Mouse (Mus musculus): ENCODE measurements around the gene 9230102O04Rik. TPM values are rescaled to one million over a fixed set of nuclear protein-coding genes. Genes with fewer than 3 reads are reported as not detected.

The 9230102O04Rik gene
- total RNA-seq, 2 experiments from 2014 or later: not detected

- no peak for DNase-seq
Observed at GRCm38 (mm10) chr2:9871798-9872197, 17.5 kb downstream of the 9230102O04Rik start.

DNA sequence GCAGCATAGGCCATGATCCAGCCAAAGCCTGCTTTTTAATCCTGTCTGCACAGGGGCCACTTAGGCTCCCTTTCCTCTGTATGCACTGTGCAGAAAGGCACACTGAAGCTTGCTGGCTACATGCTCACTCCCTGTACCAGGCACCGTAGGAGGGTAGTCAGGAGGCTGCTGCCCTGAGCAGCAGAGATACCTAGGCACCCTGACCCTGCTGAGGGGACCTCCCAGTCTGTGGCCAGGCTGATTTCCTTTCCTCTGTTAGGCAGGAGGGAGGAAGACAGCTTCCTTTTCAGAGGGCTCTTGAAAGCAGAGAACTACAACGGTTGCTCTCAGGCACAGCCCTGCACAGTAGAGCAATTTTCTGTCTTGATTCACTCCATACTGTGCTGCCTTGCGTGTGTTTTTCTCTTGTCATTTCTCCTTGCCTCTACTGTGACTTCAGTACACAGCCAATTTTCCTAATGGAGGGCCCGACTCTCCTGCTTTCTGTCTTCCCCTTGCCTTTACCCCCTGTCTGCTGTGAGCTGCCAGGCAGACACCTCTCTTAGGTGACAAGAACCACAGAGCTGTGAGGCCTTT lies 18.1 kb downstream of the 9230102O04Rik start:
- DNase-seq: no peak

DNA sequence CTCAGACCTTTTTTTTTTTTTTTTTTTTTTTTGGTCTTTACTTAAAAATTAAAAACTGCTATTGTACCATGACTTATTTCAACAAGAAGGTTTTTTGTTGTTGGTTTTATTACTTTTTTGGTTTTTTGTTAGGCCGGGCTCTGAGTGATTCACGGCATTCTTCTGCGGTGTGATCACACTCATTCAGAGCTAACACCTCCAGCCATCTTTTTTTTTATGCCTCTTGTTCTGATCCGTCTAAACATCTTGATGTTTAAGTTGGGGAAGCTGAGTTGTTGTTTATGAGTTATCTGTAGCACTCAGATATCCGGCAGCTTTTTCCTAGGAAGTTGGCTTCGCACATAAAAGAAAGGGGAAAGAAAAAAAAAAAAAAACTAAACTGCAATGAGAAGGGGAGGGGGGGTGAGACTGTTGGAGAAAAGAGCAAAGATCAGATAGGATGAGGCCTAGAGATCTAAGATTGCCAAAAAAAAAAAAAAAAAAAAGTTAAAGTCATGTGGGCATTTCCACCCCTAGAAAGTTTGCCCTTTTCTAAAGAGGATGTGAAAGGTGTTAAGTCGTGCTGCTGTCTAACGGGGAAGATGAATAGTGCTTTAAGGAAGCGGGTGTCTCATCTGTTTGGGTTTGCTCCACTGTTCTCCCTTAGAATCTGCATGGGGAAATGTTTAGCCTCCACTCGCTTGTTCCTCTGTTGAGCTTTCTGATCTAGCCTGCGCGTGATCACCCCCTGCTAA lies 22.1 kb downstream of the 9230102O04Rik start:
- DNase-seq: no peak

DNA sequence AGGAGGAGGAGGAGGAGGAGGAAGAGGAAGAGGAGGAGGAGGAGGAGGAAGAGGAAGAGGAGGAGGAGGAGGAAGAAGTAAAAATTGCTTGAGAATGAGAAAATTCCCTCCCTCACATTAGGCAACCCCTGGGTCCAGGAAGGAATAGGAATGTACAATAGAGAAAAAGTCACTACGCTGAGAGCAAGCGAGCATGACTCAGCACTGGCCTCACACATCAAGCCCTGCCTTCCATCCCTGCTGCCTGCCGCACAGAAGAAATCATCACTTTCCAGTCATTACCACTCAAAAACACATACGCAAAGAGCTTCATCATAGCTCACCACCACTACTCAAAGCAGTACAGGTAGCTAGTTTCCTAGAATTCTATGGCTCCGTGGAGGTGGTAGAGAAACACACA lies 28.6 kb downstream of the 9230102O04Rik start:
- DNase-seq: no peak

- DNase-seq: no peak
Observed at GRCm38 (mm10) chr2:9855861-9856260, 33.5 kb downstream of the 9230102O04Rik start.

DNA sequence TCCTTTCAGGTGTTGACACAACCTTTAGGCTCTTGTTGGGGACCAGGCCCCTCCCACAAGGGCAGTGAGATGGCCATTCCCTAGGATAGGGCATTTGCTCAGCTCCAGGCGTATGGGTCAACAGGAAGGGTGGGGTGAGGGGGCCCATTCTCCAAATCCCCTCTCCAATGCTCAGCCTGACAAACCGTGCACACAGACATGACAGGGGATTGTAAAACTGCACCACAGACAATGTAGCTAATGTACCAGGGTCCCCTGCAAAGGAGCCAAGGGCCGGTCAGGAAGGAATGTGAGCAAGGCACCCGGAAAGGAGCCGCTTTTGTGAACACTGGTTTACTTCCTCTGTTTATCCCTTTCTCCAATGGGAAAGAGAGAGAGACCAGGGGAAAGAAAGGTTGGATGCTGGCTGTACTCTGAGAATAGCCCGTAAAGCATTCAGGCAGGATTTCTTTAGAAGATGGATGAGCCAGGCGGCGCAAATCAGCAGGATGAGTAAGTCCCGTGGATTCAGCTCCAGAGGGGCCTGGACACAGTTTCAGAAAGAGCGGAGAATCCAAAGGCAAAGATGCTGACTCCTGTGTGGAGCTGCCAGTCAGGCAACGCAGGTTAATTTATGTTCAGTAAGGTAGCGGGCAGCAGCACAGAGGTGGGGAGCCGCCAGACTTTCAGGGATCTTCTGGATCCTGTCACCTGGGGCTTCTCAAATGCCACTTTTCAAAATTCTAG lies 36.3 kb downstream of the 9230102O04Rik start:
- DNase-seq: no peak

DNA sequence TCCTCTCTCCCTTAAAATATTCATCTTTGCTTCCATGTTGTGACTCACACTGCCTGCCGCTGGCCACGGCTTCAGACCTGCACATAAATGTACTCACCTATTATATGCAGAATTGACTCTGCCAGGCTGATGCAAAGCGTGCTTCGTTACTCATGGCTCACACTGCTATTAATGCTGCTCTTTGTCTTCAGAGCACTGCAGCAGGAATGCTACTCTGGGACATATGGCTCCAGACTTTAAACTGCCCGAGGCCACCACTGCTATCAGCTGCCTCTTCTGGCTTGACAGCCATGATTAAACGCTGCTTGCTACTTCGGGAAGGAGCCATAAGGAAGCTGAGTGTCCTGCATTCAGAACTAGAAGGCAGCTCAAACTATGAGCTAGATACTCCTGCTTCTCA lies 54.1 kb downstream of the 9230102O04Rik start:
- DNase-seq: no peak

GRCm38 (mm10) chr2:9833712-9834111 lies 55.6 kb downstream of the 9230102O04Rik start:
- no peak for DNase-seq

Other genes starting within 250 kb of the 9230102O04Rik start
- gene 4930412O13Rik, start 8.3 kb downstream of the 9230102O04Rik start, total RNA-seq (2021): not detected
- gene Gata3, start 494 bp upstream of the 9230102O04Rik start, total RNA-seq (2021): under 1 TPM; 0.19 to 0.23 TPM
- 1 to 10 TPM; 7.4 to 7.6 TPM for gene Taf3, start 159.1 kb upstream of the 9230102O04Rik start, total RNA-seq (2021)
- gene Atp5c1, start 191.0 kb upstream of the 9230102O04Rik start, total RNA-seq (2021): 100 to 1,000 TPM; 647 to 734 TPM
- 1 to 10 TPM; 6.4 to 9.5 TPM for gene Kin, start 191.1 kb upstream of the 9230102O04Rik start, total RNA-seq (2021)
- gene Itih2, start 241.9 kb upstream of the 9230102O04Rik start, total RNA-seq (2021): 1 to 10 TPM in 1 of 2 experiments, under 1 TPM in 1; 0.40 to 1.5 TPM

All from gastrocnemius, postnatal 10 days (tissue).